Comparison of ENCODE assay signal across 8 mouse cellular contexts in genomic region chr7:46962806-46963618, GRCm38 (mm10). TPM values are rescaled to one million over a fixed set of nuclear protein-coding genes. Genes with fewer than 3 reads are reported as not detected.
DNase-seq lines count a peak whose midpoint lies in the region; ATAC-seq and TF ChIP-seq lines count a peak whose summit lies in the region.

No protein-coding gene starts in this region.

- no peak for TF ChIP-seq POLR2A in brain, embryonic 14.5 days (IDR thresholded peaks at IDR 0.05; ENCODE audit: borderline replicate concordance, extremely low read depth, insufficient read depth, insufficient read length, poor library complexity, severe bottlenecking)

- H3K27me3 ChIP-seq in heart, embryonic 13.5 days (replicated peaks): no peaks in the 10 kb centered on the region
- 0 out of 2 replicates have a peak, but pooled peaks cover 4% of the 10 kb centered on the region for H3K27me3 ChIP-seq in kidney, embryonic 16.5 days (ENCODE audit: insufficient read depth, low read length)

- H3K9me3 ChIP-seq in heart, embryonic 13.5 days: no peaks in the 10 kb centered on the region
- no peaks in the 10 kb centered on the region for H3K9me3 ChIP-seq in kidney, embryonic 16.5 days (ENCODE audit: low read length)

- peak overlapping the region; percentile 59 for H3K4me2 ChIP-seq in heart, embryonic 13.5 days
- peak overlapping the region; percentile 12; the same call in 1 of the 2 replicates for H3K4me2 ChIP-seq in kidney, embryonic 16.5 days (replicated peaks; ENCODE audit: low read depth, low read length)

- H3K36me3 ChIP-seq in heart, embryonic 13.5 days: no peaks in the 10 kb centered on the region
- H3K36me3 ChIP-seq in kidney, embryonic 16.5 days (ENCODE audit: insufficient read depth, low read length): no peaks in the 10 kb centered on the region

- peak overlapping the region; percentile 63 for H3K9ac ChIP-seq in heart, embryonic 13.5 days
- H3K9ac ChIP-seq in kidney, embryonic 16.5 days (replicated peaks; ENCODE audit: low read length): peak overlapping the region; percentile 48; the same call in 1 of the 2 replicates

- peak overlapping the region; percentile 88 for H3K27ac ChIP-seq in heart, embryonic 13.5 days (replicated peaks)
- H3K27ac ChIP-seq in kidney, embryonic 16.5 days (ENCODE audit: low read length): 0 out of 2 replicates have a peak overlapping the region, but pooled peaks have one; percentile 38

- WGBS in heart, embryonic 13.5 days: under 1% methylated on average over 9 of the region's 9 CpGs
- under 1% methylated on average over 9 of the region's 9 CpGs for WGBS in kidney, embryonic 16.5 days

- peaks cover 35% of the 10 kb centered on the region for H3K4me1 ChIP-seq in heart, embryonic 13.5 days
- peaks cover 12% of the 10 kb centered on the region; the same call in 1 of the 2 replicates for H3K4me1 ChIP-seq in kidney, embryonic 16.5 days (ENCODE audit: insufficient read depth, low read length)

- peak overlapping the region; percentile 20 for H3K4me3 ChIP-seq in heart, embryonic 13.5 days
- H3K4me3 ChIP-seq in kidney, embryonic 16.5 days (ENCODE audit: low read length): no peak overlapping the region

- peak; percentile 44 to 67 for DNase-seq in CD8-positive naive resting alpha-beta T cell, adult 2 months (ENCODE audit: low read depth in 2 of 2, low spot score in 2 of 2)
- peak; percentile 94 for DNase-seq in brain, embryonic 14.5 days (ENCODE audit: low read depth)
- DNase-seq in liver: peak; percentile 71
- DNase-seq in spleen, postnatal 4 days (ENCODE audit: low spot score in 2 of 2): peak; percentile 62 to 78

- TF ChIP-seq CTCF in brain, embryonic 14.5 days (IDR thresholded peaks at IDR 0.05; ENCODE audit: borderline replicate concordance, extremely low read depth, insufficient read depth, insufficient read length): peak; percentile 77

- ATAC-seq in erythroid progenitor cell, adult 5-6 weeks (replicated peaks; ENCODE audit: low FRiP score, poor library complexity, severe bottlenecking): peak; percentile 53
- ATAC-seq in heart, embryonic 13.5 days (ENCODE audit: extremely low read depth, insufficient number of reproducible peaks, low FRiP score, low TSS enrichment): 0 out of 2 replicates have a peak, but pooled peaks have one; percentile 9
- peak; percentile 81 for ATAC-seq in kidney, embryonic 16.5 days (ENCODE audit: low FRiP score, low TSS enrichment)
- peak; percentile 74 for ATAC-seq in monocyte, adult 5-6 weeks (replicated peaks; ENCODE audit: insufficient number of reproducible peaks, low FRiP score, low TSS enrichment, poor library complexity, severe bottlenecking)

RNA-seq across cellular contexts. Expression of gene Uevld, which starts 4.7 kb away (rescaled TPM):
- polyA plus RNA-seq in brain, embryonic 14.5 days (2012; rRNA removed): 6.5 and 7.5 TPM in 2 replicates
- 19.8 and 39.0 TPM in 2 replicates for total RNA-seq in erythroid progenitor cell, adult 5-6 weeks (2015; ENCODE audit: low replicate concordance)
- 28.6 and 35.1 TPM in 2 replicates for total RNA-seq in erythroid progenitor cell, adult 5-6 weeks (2017; ENCODE audit: low replicate concordance)
- 7.5 and 8.0 TPM in 2 replicates for polyA plus RNA-seq in heart, embryonic 13.5 days (2015; fragmentation: Nextera tagmentation; extraction: Ambion mirVana)
- polyA plus RNA-seq in kidney, embryonic 16.5 days (2015; fragmentation: Nextera tagmentation; extraction: Ambion mirVana): 11.0 and 12.8 TPM in 2 replicates
- 4.8 to 9.9 TPM (median 6.4 TPM) in 3 replicates for total RNA-seq in monocyte, adult 5-6 weeks (2017)

RNA-seq across cellular contexts. Expression of gene Gm9999, which starts 20.4 kb away (rescaled TPM):
- polyA plus RNA-seq in brain, embryonic 14.5 days (2012; rRNA removed): not detected in 2 replicates
- not detected in 2 replicates for total RNA-seq in erythroid progenitor cell, adult 5-6 weeks (2015; ENCODE audit: low replicate concordance)
- total RNA-seq in erythroid progenitor cell, adult 5-6 weeks (2017; ENCODE audit: low replicate concordance): not detected in 2 replicates
- polyA plus RNA-seq in heart, embryonic 13.5 days (2015; fragmentation: Nextera tagmentation; extraction: Ambion mirVana): not detected in 2 replicates
- not detected in 2 replicates for polyA plus RNA-seq in kidney, embryonic 16.5 days (2015; fragmentation: Nextera tagmentation; extraction: Ambion mirVana)
- not detected in 3 replicates for total RNA-seq in monocyte, adult 5-6 weeks (2017)

RNA-seq across cellular contexts. Expression of gene Tsg101, which starts 43.2 kb away (rescaled TPM):
- 150 and 162 TPM in 2 replicates for polyA plus RNA-seq in brain, embryonic 14.5 days (2012; rRNA removed)
- total RNA-seq in erythroid progenitor cell, adult 5-6 weeks (2015; ENCODE audit: low replicate concordance): 75.7 and 78.4 TPM in 2 replicates
- 23.5 and 33.8 TPM in 2 replicates for total RNA-seq in erythroid progenitor cell, adult 5-6 weeks (2017; ENCODE audit: low replicate concordance)
- 165 and 182 TPM in 2 replicates for polyA plus RNA-seq in heart, embryonic 13.5 days (2015; fragmentation: Nextera tagmentation; extraction: Ambion mirVana)
- polyA plus RNA-seq in kidney, embryonic 16.5 days (2015; fragmentation: Nextera tagmentation; extraction: Ambion mirVana): 163 and 179 TPM in 2 replicates
- total RNA-seq in monocyte, adult 5-6 weeks (2017): 27.2 to 80.4 TPM (median 57.3 TPM) in 3 replicates

RNA-seq across cellular contexts. Expression of gene Spty2d1, which starts 45.2 kb away (rescaled TPM):
- 5.4 and 6.2 TPM in 2 replicates for polyA plus RNA-seq in brain, embryonic 14.5 days (2012; rRNA removed)
- 23.1 and 34.8 TPM in 2 replicates for total RNA-seq in erythroid progenitor cell, adult 5-6 weeks (2015; ENCODE audit: low replicate concordance)
- total RNA-seq in erythroid progenitor cell, adult 5-6 weeks (2017; ENCODE audit: low replicate concordance): 22.1 and 25.8 TPM in 2 replicates
- 13.1 and 13.4 TPM in 2 replicates for polyA plus RNA-seq in heart, embryonic 13.5 days (2015; fragmentation: Nextera tagmentation; extraction: Ambion mirVana)
- 20.9 and 21.1 TPM in 2 replicates for polyA plus RNA-seq in kidney, embryonic 16.5 days (2015; fragmentation: Nextera tagmentation; extraction: Ambion mirVana)
- 84.5 to 99.8 TPM (median 97.7 TPM) in 3 replicates for total RNA-seq in monocyte, adult 5-6 weeks (2017)

Comparison
In these comparisons a context has a peak if more than half of its experiments do, and no peak if none do; other contexts are left out.
1. ATAC-seq: peak in every context shown above with its lines; median percentile 81 in kidney, embryonic 16.5 days; 74 in monocyte, adult 5-6 weeks; 53 in erythroid progenitor cell, adult 5-6 weeks; 9 in heart, embryonic 13.5 days.